ENCODE assay signal across 16 mouse cellular contexts in the genomic region with DNA sequence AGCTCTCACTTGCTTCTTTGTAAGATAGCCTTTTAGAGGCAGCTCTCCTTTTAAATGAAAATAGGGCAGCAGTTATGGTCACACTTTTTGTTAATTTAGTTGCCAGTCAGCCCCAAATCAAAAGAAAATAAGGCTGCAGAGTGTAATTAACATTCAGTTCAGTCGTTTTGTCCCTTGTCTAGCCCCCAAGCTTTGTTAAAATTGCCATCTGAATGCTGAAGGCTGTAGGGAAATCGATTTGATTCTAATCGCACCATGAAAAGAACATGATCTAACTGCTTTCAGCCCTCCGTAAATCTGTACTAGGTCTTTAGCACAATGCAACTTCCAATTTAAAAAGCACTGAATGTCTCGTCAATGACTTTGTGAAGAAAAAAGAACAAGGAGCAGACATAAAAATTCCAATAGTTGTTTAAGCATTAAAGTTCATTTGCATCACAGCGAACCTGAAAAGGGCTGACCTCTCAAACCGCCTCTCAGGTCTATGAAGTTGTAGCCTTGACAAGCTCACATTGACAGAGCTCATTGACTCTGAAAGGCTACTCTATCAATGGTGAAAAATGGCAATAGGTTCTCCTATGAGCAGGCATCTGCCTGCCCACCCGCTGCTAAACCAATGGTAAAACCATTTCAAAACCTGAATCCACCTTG. TPM values are rescaled to one million over a fixed set of nuclear protein-coding genes. Genes with fewer than 3 reads are reported as not detected.
DNase-seq lines count a peak whose midpoint lies in the region; ATAC-seq and TF ChIP-seq lines count a peak whose summit lies in the region.
"Had no signal": no experiment of that assay in that cellular context is flagged by ENCODE, and none has a peak within 500 bp of the region (broad histone marks: within the 10 kb centered on the region; RNA-seq: fewer than 3 reads in every experiment).

No protein-coding gene starts in this region.

- DNase-seq in R1 (ENCODE audit: low read depth, low spot score) = peak; percentile 80
- peak; percentile 65 for DNase-seq in embryo, embryonic 10 days (ENCODE audit: low spot score)
- peak; percentile 45 for DNase-seq in hindbrain, embryonic 11.5 days (ENCODE audit: low spot score)
- DNase-seq in heart, adult 2 months = no peak
- no peak for DNase-seq in lung, postnatal 14 days
- no peak for DNase-seq in thymus, adult 18-20 months
- DNase-seq in thymus, postnatal 36 days = no peak
- DNase-seq: adrenal gland, postnatal 25 days; gastrocnemius, postnatal 25 days; kidney, postnatal 10 days; liver; lung, embryonic 14.5 days had no signal

- H3K79me2 ChIP-seq in heart, adult 2 months (replicated peaks; ENCODE audit: control insufficient read depth, insufficient read depth, low read length) = peaks cover 5% of the 10 kb centered on the region; the same call in 1 of the 2 replicates

- H3K4me2 ChIP-seq in hindbrain, embryonic 11.5 days (replicated peaks; ENCODE audit: low read depth, low read length) = no peak overlapping the region
- 0 out of 2 replicates have a peak overlapping the region, but pooled peaks have one; percentile 13 for H3K4me2 ChIP-seq in midbrain, embryonic 13.5 days (replicated peaks)
- H3K4me2 ChIP-seq: lung, embryonic 14.5 days; stomach, embryonic 15.5 days had no signal

- TF ChIP-seq EP300 in heart, adult 2 months (IDR thresholded peaks at IDR 0.05; ENCODE audit: insufficient read depth, low read depth, low read length) = no peak

- H3K4me1 ChIP-seq in hindbrain, embryonic 11.5 days (replicated peaks; ENCODE audit: control insufficient read depth, insufficient read depth, low read length) = no peaks in the 10 kb centered on the region
- H3K4me1 ChIP-seq in midbrain, embryonic 13.5 days (replicated peaks) = peaks cover 16% of the 10 kb centered on the region
- H3K4me1 ChIP-seq in heart, adult 2 months (ENCODE audit: control insufficient read depth, insufficient read depth, low read length) = peaks cover 2% of the 10 kb centered on the region; the same call in 1 of the 2 replicates
- H3K4me1 ChIP-seq: stomach, embryonic 15.5 days had no signal

- H3K9me3 ChIP-seq in hindbrain, embryonic 11.5 days (ENCODE audit: control insufficient read depth, low read length) = no peaks in the 10 kb centered on the region
- H3K9me3 ChIP-seq in midbrain, embryonic 13.5 days = no peaks in the 10 kb centered on the region; the same call in 1 of the 2 replicates
- H3K9me3 ChIP-seq: stomach, embryonic 15.5 days had no signal

- H3K27me3 ChIP-seq in hindbrain, embryonic 11.5 days (ENCODE audit: control insufficient read depth, insufficient read depth, low read length) = peaks cover 26% of the 10 kb centered on the region
- H3K27me3 ChIP-seq in midbrain, embryonic 13.5 days = peaks cover 75% of the 10 kb centered on the region
- no peaks in the 10 kb centered on the region for H3K27me3 ChIP-seq in heart, adult 2 months (ENCODE audit: control insufficient read depth, insufficient read depth, low read length)
- H3K27me3 ChIP-seq: CH12.LX; stomach, embryonic 15.5 days had no signal

- 29% methylated on average over 8 of the region's 8 CpGs for WGBS in hindbrain, embryonic 11.5 days
- WGBS in midbrain, embryonic 13.5 days = 5% methylated on average over 8 of the region's 8 CpGs
- WGBS in heart, adult 2 months = 89% methylated on average over 8 of the region's 8 CpGs

- ATAC-seq in hindbrain, embryonic 11.5 days (ENCODE audit: low FRiP score) = peak; percentile 78
- peak; percentile 74; the same call in 1 of the 2 replicates for ATAC-seq in midbrain, embryonic 13.5 days
- ATAC-seq: inflammation-experienced regulatory T-cells, adult 6 months had no signal

- no peak overlapping the region for H3K9ac ChIP-seq in hindbrain, embryonic 11.5 days (ENCODE audit: low read depth, low read length)
- H3K9ac ChIP-seq in midbrain, embryonic 13.5 days (replicated peaks) = no peak overlapping the region
- H3K9ac ChIP-seq in heart, adult 2 months (ENCODE audit: low read depth, low read length) = no peak overlapping the region
- H3K9ac ChIP-seq: lung, embryonic 14.5 days; stomach, embryonic 15.5 days had no signal

- TF ChIP-seq POLR2A in heart, adult 2 months (IDR thresholded peaks at IDR 0.05; ENCODE audit: insufficient read depth, low read depth, low read length) = no peak

- H3K27ac ChIP-seq in hindbrain, embryonic 11.5 days (ENCODE audit: low read depth, low read length) = no peak overlapping the region
- H3K27ac ChIP-seq in midbrain, embryonic 13.5 days = no peak overlapping the region
- no peak overlapping the region for H3K27ac ChIP-seq in heart, adult 2 months
- H3K27ac ChIP-seq: stomach, embryonic 15.5 days had no signal

- no peak for TF ChIP-seq CTCF in heart, adult 2 months (IDR thresholded peaks at IDR 0.05)

- intact Hi-C loops in heart, adult 2 months (cut with DNase I) = no loop called here

- H3K4me3 ChIP-seq in hindbrain, embryonic 11.5 days (ENCODE audit: low read depth, low read length) = no peak overlapping the region
- H3K4me3 ChIP-seq in midbrain, embryonic 13.5 days (replicated peaks) = no peak overlapping the region
- H3K4me3 ChIP-seq in heart, adult 2 months = no peak overlapping the region
- H3K4me3 ChIP-seq: stomach, embryonic 15.5 days had no signal

- H3K36me3 ChIP-seq in hindbrain, embryonic 11.5 days (ENCODE audit: control insufficient read depth, insufficient read depth, low read length) = 0 out of 2 replicates have a peak, but pooled peaks cover 2% of the 10 kb centered on the region
- H3K36me3 ChIP-seq in midbrain, embryonic 13.5 days = peaks cover 5% of the 10 kb centered on the region
- H3K36me3 ChIP-seq in heart, adult 2 months (ENCODE audit: control insufficient read depth, insufficient read depth, low read length) = peaks cover 3% of the 10 kb centered on the region

RNA-seq across cellular contexts. Expression of a gene that starts 31.7 kb away (rescaled TPM):
- 50.9 and 52.3 TPM in 2 replicates for polyA plus RNA-seq in hindbrain, embryonic 11.5 days (2014; fragmentation: Nextera tagmentation; extraction: Ambion mirVana)
- polyA plus RNA-seq in midbrain, embryonic 13.5 days (2015; fragmentation: Nextera tagmentation; extraction: Ambion mirVana) = 28.7 and 29.1 TPM in 2 replicates
- total RNA-seq in heart, adult 2 months (2021) = 10 to 100 TPM; 16.8 to 19.2 TPM
- polyA plus RNA-seq in heart, adult 2 months (2012; rRNA removed) = 3.7 and 8.6 TPM in 2 replicates

Comparison
In these comparisons a context has a peak if more than half of its experiments do, and no peak if none do; other contexts are left out.
1. DNase-seq: peak in R1 (single experiment), embryo, embryonic 10 days (single experiment) and hindbrain, embryonic 11.5 days (single experiment); none in heart, adult 2 months (0 of 2), lung, postnatal 14 days (single experiment), thymus, adult 18-20 months (0 of 2) and thymus, postnatal 36 days (0 of 2).